Mouse (Mus musculus) erythroid progenitor cell, adult 5-6 weeks (primary cell): ENCODE measurements around the gene B4galt5. TPM values are rescaled to one million over a fixed set of nuclear protein-coding genes. Genes with fewer than 3 reads are reported as not detected.
"Not testable (repeated sequence)": the region's sequence is repeated elsewhere in the genome, so short reads cannot be mapped to it uniquely, and the experiment has no call there.

ENCODE experiments used
- ATAC-seq: replicated peaks from 2 replicates; pipeline ENCODE4 v1.8.0; 2016; ENCODE audit warnings: moderate number of reproducible peaks, mild to moderate bottlenecking, moderate TSS enrichment, inconsistent platforms; ENCODE audit not compliant: poor library complexity, low FRiP score, severe bottlenecking
- total RNA-seq, 2 experiments: library from RNA; stranded (forward) in 1 of 2; stranded (reverse) in 1 of 2; fragments of 150-400 nt in 1 of 2; fragments of 186-747, 209-891 nt in 1 of 2; gene quantifications; 2 replicates each; pipeline versions ENCODE4 v1.2.3 to v1.2.4; 2015 to 2017; ENCODE audit warnings: low replicate concordance in 2 of 2

B4galt5 gene
- total RNA-seq (2015; ENCODE audit: low replicate concordance) = 4.7 and 7.5 TPM in 2 replicates
- 13.3 and 29.0 TPM in 2 replicates for total RNA-seq (2017; ENCODE audit: low replicate concordance)

DNA sequence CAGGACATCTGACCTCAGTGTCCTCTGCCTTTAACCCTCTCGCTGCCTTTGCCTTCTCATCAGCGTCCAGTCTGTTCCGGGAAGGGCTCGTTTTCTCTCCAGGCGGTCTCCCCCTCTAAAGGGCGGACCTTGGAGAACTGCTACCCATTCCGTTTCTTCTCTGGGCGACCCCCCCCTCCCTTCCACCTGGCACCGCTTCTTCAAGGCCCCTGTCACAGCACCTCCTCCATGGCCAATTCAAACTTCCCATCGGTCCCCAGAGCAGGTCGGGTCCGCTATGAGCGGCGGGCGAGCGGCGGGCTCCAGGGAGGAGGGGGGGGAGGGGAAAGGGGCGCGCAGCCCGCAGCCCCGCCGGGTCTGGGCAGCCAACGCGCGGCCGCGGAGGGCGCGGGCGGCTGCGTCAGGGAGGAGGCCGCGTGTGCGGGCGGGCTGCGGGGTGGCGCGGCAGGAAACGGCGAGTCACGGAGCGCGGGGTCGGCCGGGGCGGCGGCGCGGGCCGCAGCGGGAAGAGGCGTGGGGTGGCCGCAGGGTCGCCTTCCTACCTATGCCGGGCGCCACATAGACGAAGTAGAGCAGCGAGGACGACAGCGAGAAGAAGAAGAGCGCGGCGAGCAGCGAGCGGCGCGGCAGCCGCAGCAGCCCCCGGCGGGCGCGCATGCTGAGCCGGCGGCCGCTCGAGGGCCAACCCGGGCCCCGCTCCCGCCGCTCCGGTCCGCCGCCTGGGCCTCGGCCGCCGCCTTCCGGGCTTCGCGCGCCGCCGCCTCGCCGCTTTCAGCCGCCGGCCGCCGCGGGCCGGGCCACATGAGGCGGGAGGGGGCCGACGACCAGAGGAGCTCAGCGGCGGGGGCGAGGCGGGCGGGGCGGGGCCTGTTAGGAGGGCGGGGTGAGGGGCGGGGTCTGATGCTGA lies at the start of gene B4galt5:
Gene B4galt5, minus strand, starts transcription at position 808 of the 907 bp plus-strand sequence.
- ATAC-seq = peak; percentile 16; the same call in 1 of the 2 replicates

GRCm38 (mm10) chr2:167396420-167396819 lies 47.4 kb upstream of the B4galt5 start:
- not testable (repeated sequence) for ATAC-seq

DNA sequence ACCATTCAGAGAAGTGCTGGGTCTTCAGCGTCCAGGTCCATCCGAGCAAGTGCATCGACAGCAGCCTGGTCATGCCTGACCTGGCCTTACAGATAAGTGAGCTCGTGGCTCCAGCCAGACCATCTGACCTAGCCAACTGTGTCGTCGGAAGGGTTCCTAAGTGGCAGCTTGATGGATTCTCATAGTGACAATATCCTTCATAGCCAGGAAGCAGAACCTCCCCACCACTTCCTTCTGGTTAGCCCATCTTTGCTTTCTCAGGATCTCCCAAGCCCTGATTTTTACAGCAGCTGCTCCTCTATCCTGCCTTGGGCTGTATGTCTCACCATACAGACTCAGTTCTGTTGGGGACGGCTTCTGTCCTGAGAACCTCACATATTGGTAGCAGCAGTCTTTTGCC lies 45.4 kb upstream of the B4galt5 start:
- ATAC-seq = no peak

GRCm38 (mm10) chr2:167386998-167387397 lies 38.0 kb upstream of the B4galt5 start:
- ATAC-seq = no peak

- no peak for ATAC-seq
Observed at GRCm38 (mm10) chr2:167386456-167386855, 37.5 kb upstream of the B4galt5 start.

DNA sequence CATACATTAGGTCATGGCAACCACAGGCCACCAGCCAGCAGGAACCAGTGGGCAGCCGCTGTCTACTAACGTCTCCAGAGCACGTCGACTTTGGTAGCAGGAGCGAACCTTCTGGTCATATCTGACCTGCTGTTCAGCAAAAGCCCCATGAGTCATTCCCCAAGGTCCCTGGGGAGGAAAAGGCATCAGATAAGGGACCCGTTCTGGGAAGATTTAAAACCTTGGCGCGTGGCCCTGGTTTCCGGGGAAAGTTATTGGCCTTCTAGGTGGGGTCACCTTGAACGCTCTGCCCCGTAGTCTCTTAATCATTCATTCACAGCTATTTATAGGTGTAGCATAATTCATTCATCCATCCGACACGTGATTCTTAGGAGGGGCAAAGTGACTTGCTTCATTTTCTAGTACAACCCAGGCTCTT lies 34.7 kb upstream of the B4galt5 start:
- no peak for ATAC-seq

- no peak for ATAC-seq
Observed at GRCm38 (mm10) chr2:167382389-167382788, 33.4 kb upstream of the B4galt5 start.

DNA sequence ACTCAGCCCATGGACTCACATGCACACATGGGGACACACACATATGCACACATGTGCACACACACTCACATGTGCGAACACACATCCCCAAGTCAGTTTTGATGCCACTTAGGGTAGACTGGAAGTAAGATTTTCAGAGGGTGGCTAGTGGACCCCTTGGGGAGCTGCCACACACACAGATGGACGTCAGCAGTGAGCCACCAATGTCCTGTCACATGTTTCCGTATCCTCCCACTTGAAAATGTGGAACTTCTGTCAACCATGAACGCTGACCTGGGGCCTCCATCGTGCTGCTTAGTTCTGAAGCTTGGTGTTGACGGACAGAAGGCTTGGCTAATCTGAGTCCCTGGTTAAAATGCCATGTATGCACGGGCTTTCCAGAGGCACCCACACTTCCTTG lies 32.6 kb upstream of the B4galt5 start:
- no peak for ATAC-seq

GRCm38 (mm10) chr2:167380615-167381285 lies 31.8 kb upstream of the B4galt5 start:
- no peak for ATAC-seq

- ATAC-seq = no peak
Observed at GRCm38 (mm10) chr2:167378972-167379371, 30.0 kb upstream of the B4galt5 start.

GRCm38 (mm10) chr2:167377697-167378096 lies 28.7 kb upstream of the B4galt5 start:
- ATAC-seq = no peak

- ATAC-seq = no peak
Observed at GRCm38 (mm10) chr2:167376160-167376564, 27.2 kb upstream of the B4galt5 start.

- no peak for ATAC-seq
Observed at GRCm38 (mm10) chr2:167375688-167376087, 26.7 kb upstream of the B4galt5 start.

GRCm38 (mm10) chr2:167375135-167375534 lies 26.2 kb upstream of the B4galt5 start:
- no peak for ATAC-seq

DNA sequence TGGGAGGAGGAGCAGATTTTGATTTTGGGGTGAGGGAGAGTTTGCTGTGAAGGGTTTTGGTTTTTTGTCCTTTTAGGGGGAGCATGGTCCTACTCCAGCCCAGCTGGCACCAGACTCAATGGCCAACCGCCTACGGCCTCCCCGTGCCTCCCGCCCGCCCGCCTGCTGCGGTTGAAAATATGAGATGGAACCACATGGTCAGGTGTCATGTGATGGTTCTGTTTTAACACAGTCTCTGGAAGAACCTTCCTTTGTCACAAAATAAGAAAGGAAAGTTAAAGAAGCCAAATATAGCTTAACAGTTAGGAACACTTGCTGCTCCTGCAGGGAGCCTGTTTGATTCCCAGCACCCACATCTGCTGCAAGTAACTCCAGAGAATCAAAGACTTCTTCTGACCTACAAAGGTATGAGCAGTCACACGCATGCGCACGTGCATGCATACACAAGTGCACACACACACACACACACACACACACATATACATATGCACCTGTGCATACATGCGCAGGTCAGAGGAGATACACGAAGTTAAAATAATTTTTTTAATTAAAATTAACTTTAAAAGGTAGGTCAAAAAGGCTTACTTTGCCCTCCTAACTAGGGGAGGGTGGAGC lies 25.3 kb upstream of the B4galt5 start:
- no peak for ATAC-seq

DNA sequence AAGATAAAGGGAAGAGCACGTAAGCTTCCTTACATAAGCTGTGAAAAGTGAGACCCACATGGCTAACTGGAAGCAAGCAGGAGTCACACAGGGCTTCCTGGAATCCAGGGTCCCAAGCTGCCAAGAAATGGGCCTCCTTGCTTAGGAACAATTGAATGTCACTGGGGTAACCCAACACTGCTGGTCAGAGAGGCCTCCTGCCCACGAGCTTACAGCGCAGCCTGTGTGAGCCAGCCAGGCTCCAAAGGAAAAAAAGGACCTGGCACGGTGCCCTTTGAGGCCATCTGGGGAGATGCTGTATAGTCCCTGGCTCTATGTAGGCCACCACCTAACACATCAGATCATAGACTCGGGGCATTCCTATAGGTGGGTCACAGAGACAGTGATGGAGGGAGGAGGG lies 24.3 kb upstream of the B4galt5 start:
- no peak for ATAC-seq

DNA sequence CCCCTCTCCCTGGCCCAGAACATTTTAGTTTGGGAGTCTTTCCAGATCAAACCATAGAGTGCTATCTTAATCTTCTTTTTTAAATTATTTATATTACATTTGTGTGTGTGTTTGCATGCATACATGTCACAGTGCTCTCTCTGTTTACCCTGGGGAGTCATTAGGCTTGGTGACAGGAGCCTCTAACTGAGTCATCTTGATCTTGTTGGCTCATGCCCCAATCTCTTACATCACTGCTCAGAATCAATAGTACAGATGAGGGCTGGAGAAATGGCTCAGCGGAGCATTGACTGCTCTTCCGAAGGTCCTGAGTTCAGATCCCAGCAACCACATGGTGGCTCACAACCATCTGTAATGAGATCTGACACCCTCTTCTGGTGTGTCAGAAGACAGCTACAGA lies 22.5 kb upstream of the B4galt5 start:
- ATAC-seq = no peak

DNA sequence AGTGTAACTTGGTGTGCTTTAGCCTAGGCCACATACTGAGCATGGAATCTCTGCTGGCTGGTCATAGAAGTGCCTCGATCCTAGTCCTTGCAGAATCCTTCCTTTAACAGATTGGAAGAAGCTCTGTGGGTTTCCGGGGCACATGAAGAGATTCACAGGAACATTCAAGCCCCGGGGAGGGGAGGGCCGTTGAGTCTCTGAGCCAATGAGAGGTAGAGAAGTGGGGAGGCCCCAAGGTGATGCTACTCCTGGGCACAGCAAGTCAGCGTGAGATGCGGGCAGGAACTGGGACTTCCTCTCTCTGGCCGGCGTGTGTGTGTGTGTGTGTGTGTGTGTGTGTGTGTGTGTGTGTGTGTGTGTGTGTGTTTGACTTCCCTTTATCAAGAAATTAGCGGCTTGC lies 19.3 kb upstream of the B4galt5 start:
- ATAC-seq = no peak

DNA sequence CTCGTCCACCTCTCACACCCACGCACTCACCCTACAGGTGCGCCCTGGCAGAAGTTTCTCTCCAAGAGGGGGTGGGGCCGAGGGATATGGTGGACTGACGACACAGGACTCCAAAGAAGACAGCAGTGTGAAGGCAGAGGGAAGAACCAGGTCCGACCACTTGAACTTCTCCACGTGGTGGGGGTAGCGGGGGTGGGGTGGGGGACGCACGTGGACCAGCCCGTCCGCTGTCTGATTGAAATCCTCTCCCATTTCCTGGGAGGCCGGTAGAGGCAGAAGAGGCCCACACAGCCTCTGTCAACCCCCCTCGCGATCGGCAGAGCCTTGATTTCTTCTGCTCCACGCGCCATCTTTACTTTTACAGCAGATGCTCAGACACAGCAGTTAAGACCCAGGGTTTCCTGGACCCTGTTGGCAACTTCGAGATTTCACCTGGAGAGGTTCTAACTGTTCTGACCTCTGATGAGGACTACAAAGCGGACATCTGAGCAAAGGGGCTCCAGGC lies 18.8 kb upstream of the B4galt5 start:
- ATAC-seq = no peak

DNA sequence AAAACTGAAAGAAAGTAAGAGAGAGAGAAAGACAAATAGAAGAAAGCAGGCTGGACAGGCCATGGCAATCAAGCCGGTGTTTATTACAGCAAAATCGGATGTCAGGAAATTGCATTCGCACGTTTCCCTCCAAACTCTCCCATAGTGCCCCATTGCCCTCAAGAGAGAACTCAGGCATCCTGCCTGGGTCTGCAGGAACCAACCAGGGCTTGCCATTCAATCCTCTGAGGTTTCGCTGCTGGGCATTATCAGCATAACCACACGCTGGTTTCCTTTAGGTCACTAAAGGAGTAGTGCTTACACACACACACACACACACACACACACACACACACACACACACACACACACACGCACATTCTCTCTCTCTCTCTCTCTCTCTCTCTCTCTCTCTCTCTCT lies 18.3 kb upstream of the B4galt5 start:
- no peak for ATAC-seq
